In genomic region chr9:5395861-5396260, GRCm38 (mm10) we compare ENCODE assay signal across 10 mouse cellular contexts. TPM values are rescaled to one million over a fixed set of nuclear protein-coding genes. Genes with fewer than 3 reads are reported as not detected.
DNase-seq lines count a peak whose midpoint lies in the region; TF ChIP-seq lines count a peak whose summit lies in the region.
"Not testable (repeated sequence)": the region's sequence is repeated elsewhere in the genome, so short reads cannot be mapped to it uniquely, and the experiment has no call there.
"Had no signal": no experiment of that assay in that cellular context is flagged by ENCODE, and none has a peak within 500 bp of the region (broad histone marks: within the 10 kb centered on the region; RNA-seq: fewer than 3 reads in every experiment).

No protein-coding gene starts in this region.

- H3K4me1 ChIP-seq in CH12.LX (ENCODE audit: control insufficient read depth in 1 of 2, insufficient read depth in 2 of 2) = not testable (repeated sequence)

- not testable (repeated sequence) for H3K9ac ChIP-seq in CH12.LX (ENCODE audit: insufficient read depth, low read depth)

- not testable (repeated sequence) for H3K4me2 ChIP-seq in CH12.LX (ENCODE audit: insufficient read depth, low read depth, poor library complexity, severe bottlenecking)

- H3K36me3 ChIP-seq in CH12.LX (replicated peaks in 1 of 2; ENCODE audit: control insufficient read depth in 1 of 2, insufficient read depth in 1 of 2, low read length in 1 of 2) = not testable (repeated sequence)

- not testable (repeated sequence) for H3K27me3 ChIP-seq in CH12.LX (replicated peaks)

- not testable (repeated sequence) for TF ChIP-seq EP300 in CH12.LX (IDR thresholded peaks at IDR 0.05; ENCODE audit: low read length)

- not testable (repeated sequence) for TF ChIP-seq RAD21 in CH12.LX (IDR thresholded peaks at IDR 0.05; ENCODE audit: low read depth, low read length)

- not testable (repeated sequence) for TF ChIP-seq POLR2A in CH12.LX (IDR thresholded peaks at IDR 0.05; ENCODE audit: low read depth, low read length)

- not testable (repeated sequence) for H3K4me3 ChIP-seq in CH12.LX (replicated peaks in 1 of 3; ENCODE audit: low read depth in 2 of 3, low read length in 2 of 3, poor library complexity in 1 of 3)

- not testable (repeated sequence) for H3K27ac ChIP-seq in CH12.LX (ENCODE audit: insufficient read depth, low read depth)

- in situ Hi-C loops in CH12.LX (cut with MboI; ENCODE audit: low pct_ligation_motif_present, low pct_unique_long_range_greater_than_20kb, low sequenced_read_pairs) = not testable (repeated sequence)

- DNase-seq in 3134 (ENCODE audit: extremely low read depth, insufficient read length, low spot score) = peak; percentile 27
- peak; percentile 81 for DNase-seq in 3T3-L1 (ENCODE audit: low read depth, low spot score)
- DNase-seq in 416B (ENCODE audit: low read depth) = peak; percentile 38
- peak; percentile 3 for DNase-seq in CH12.LX (ENCODE audit: extremely low read depth)
- DNase-seq in Muller cell, postnatal 12 days (ENCODE audit: inconsistent ontology term) = peak; percentile 41
- peak; percentile 66 for DNase-seq in NIH3T3 (ENCODE audit: low read depth)
- DNase-seq in adipocyte (ENCODE audit: low spot score) = peak; percentile 2
- DNase-seq in heart, adult 11 months = peak; percentile 70

- dilution Hi-C loops in CH12.LX (cut with MboI; ENCODE audit: extremely low pct_ligation_motif_present, extremely low pct_unique_long_range_greater_than_20kb, low sequenced_read_pairs) = not testable (repeated sequence)

- not testable (repeated sequence) for H3K9me3 ChIP-seq in CH12.LX (replicated peaks; ENCODE audit: low read length)

- not testable (repeated sequence) for TF ChIP-seq CTCF in CH12.LX (conservative IDR thresholded peaks at IDR 0.05 in 1 of 2, IDR thresholded peaks at IDR 0.05 in 1 of 2; ENCODE audit: low read depth in 2 of 2, low read length in 2 of 2)

- not testable (repeated sequence) for H3K79me2 ChIP-seq in CH12.LX (replicated peaks; ENCODE audit: control insufficient read depth, extremely low read depth, insufficient read depth, poor library complexity, severe bottlenecking)

RNA-seq across cellular contexts. Expression of gene Casp12, which starts 50.6 kb away (rescaled TPM):
- total RNA-seq in CH12.LX (2012; rRNA removed) (0.17 and 0.34 TPM in 2 replicates), CH12.LX (2014; rRNA removed) (not detected in 2 replicates)
- not detected in 2 replicates for polyA plus RNA-seq in CH12.LX (2012; ENCODE audit: insufficient read length, low read depth)
- total RNA-seq: MEL had no signal
- polyA plus RNA-seq: G1E had no signal

Comparison
In these comparisons a context has a peak if more than half of its experiments do, and no peak if none do; other contexts are left out.
1. DNase-seq: peak in every context shown above with its lines; median percentile 81 in 3T3-L1; 70 in heart, adult 11 months; 66 in NIH3T3; 41 in Muller cell, postnatal 12 days; 38 in 416B; 27 in 3134; 3 in CH12.LX; 2 in adipocyte.